Mouse (Mus musculus) embryonic facial prominence, embryonic 15.5 days (tissue): ENCODE measurements around the gene Add1. TPM values are rescaled to one million over a fixed set of nuclear protein-coding genes. Genes with fewer than 3 reads are reported as not detected.

Source experiments
- microRNA-seq: library from miRNA; unstranded; fragments of <30 nt; microRNA quantifications from one replicate; pipeline ENCODE4, GENCODE M21; 2016; ENCODE audit warnings: borderline number of aligned reads
- polyA plus RNA-seq: library from polyadenylated mRNA; unstranded; fragments of >200 nt; fragmentation: Nextera tagmentation; extraction: Ambion mirVana; gene quantifications from 2 replicates; pipeline ENCODE4 v1.2.1, GENCODE M21; 2015

The Add1 gene
- polyA plus RNA-seq, 1 experiment from 2014 or later = 190 TPM

Small RNA genes lying within 50 kb of the gene (microRNA-seq; reads per million reads assigned to microRNA genes)
- 0.52 reads per million for gene Mir7036b

Other genes with a start within 250 kb of the Add1 start
- 142 and 147 TPM in 2 replicates for gene Rnf4, start 237.4 kb upstream of the Add1 start, polyA plus RNA-seq
- gene Fam193a, start 203.7 kb upstream of the Add1 start, polyA plus RNA-seq = 13.2 and 13.5 TPM in 2 replicates
- 29.1 and 34.4 TPM in 2 replicates for gene Tnip2, start 59.7 kb upstream of the Add1 start, polyA plus RNA-seq
- 8.2 and 8.3 TPM in 2 replicates for gene Sh3bp2, start 47.8 kb upstream of the Add1 start, polyA plus RNA-seq
- gene Mfsd10, start 63.5 kb downstream of the Add1 start, polyA plus RNA-seq = 126 and 148 TPM in 2 replicates
- gene Nop14, start 86.5 kb downstream of the Add1 start, polyA plus RNA-seq = 23.3 and 26.2 TPM in 2 replicates
- 2.7 and 4.6 TPM in 2 replicates for gene Grk4, start 86.7 kb downstream of the Add1 start, polyA plus RNA-seq
- gene Htt, start 188.1 kb downstream of the Add1 start, polyA plus RNA-seq = 11.8 and 12.7 TPM in 2 replicates